Mouse (Mus musculus) limb, embryonic 11.5 days (tissue): ENCODE results near the gene Cubn. TPM values are rescaled to one million over a fixed set of nuclear protein-coding genes. Genes with fewer than 3 reads are reported as not detected.
A peak's percentile ranks its signal among the peaks of the same experiment; 100 is the strongest.

Experiments
- ATAC-seq: fragments of 200-750 bp; cut with Nextera tagmentation; 2 replicates; pipeline ENCODE4 v1.8.0; 2017; ENCODE audit warnings: low read depth; ENCODE audit not compliant: insufficient number of reproducible peaks, low FRiP score, low TSS enrichment
- DNase-seq: peaks from one replicate; pipeline ENCODE4 v3.0.0-alpha.2; 2015; ENCODE audit warnings: low spot score
- H3K27ac ChIP-seq: fragments of 300-500 bp; sonication (generic); replicated peaks from 2 replicates; pipeline ENCODE4 v1.5.1; 2014; ENCODE audit warnings: low read depth, mild to moderate bottlenecking, low read length
- H3K27me3 ChIP-seq: fragments of 300-500 bp; sonication (generic); 2 replicates; pipeline ENCODE4 v1.6.1; 2014; ENCODE audit warnings: mild to moderate bottlenecking, low read length, mixed read lengths; ENCODE audit not compliant: control insufficient read depth, insufficient read depth
- H3K36me3 ChIP-seq: fragments of 300-500 bp; sonication (generic); 2 replicates; pipeline ENCODE4 v1.6.1; 2014; ENCODE audit warnings: mild to moderate bottlenecking, low read length, moderate library complexity, mixed read lengths; ENCODE audit not compliant: control insufficient read depth, insufficient read depth
- H3K4me1 ChIP-seq: fragments of 300-500 bp; sonication (generic); 2 replicates; pipeline ENCODE4 v1.6.1; 2014; ENCODE audit warnings: low read length, mixed read lengths; ENCODE audit not compliant: control insufficient read depth, insufficient read depth
- H3K4me2 ChIP-seq: fragments of 300-500 bp; sonication (generic); 2 replicates; pipeline ENCODE4 v1.6.1; 2014; ENCODE audit warnings: low read depth, mild to moderate bottlenecking, moderate library complexity; ENCODE audit not compliant: severe bottlenecking
- H3K4me3 ChIP-seq: fragments of 300-500 bp; sonication (generic); 2 replicates; pipeline ENCODE4 v1.5.1; 2014; ENCODE audit warnings: low read depth, low read length
- H3K9ac ChIP-seq: fragments of 300-500 bp; sonication (generic); 2 replicates; pipeline ENCODE4 v1.6.1; 2014; ENCODE audit warnings: mild to moderate bottlenecking, low read length
- H3K9me3 ChIP-seq: fragments of 300-500 bp; sonication (generic); 2 replicates; pipeline ENCODE4 v1.6.1; 2016; ENCODE audit warnings: low read length; ENCODE audit not compliant: control insufficient read depth
- WGBS: fragments of 180-500 bp; shearing (Covaris S2); extraction: QIAGEN DNeasy Blood & Tissue Kit; methylation state at CpG from one replicate; pipeline ENCODE4 v1.1.7; 2014; 5-methylcytosine and 5-hydroxymethylcytosine counted together
- polyA plus RNA-seq: library from polyadenylated mRNA; unstranded; fragments of >200 nt; fragmentation: Nextera tagmentation; extraction: Ambion mirVana; gene quantifications from 2 replicates; pipeline ENCODE4 v1.2.1, GENCODE M21; 2014

The Cubn gene
- polyA plus RNA-seq, 1 experiment from 2014 or later = 0.03 TPM

GRCm38 (mm10) chr2:13372825-13373224 lies 118.8 kb downstream of the Cubn start:
- Histone ChIP-seq H3K27me3 (no peaks in the 10 kb centered on the region), H3K4me3 (no peak overlapping the region), H3K9ac (no peak overlapping the region), H3K4me2 (no peak overlapping the region), H3K27ac (no peak overlapping the region; the same call in 1 of the 2 replicates), H3K9me3 (no peaks in the 10 kb centered on the region), H3K4me1 (0 out of 2 replicates have a peak, but pooled peaks cover 3% of the 10 kb centered on the region), H3K36me3 (no peaks in the 10 kb centered on the region)
- WGBS = 42% methylated on average over 3 of the region's 3 CpGs
- no peak for DNase-seq
- 0 out of 2 replicates have a peak, but pooled peaks have one; percentile 2 for ATAC-seq

DNA sequence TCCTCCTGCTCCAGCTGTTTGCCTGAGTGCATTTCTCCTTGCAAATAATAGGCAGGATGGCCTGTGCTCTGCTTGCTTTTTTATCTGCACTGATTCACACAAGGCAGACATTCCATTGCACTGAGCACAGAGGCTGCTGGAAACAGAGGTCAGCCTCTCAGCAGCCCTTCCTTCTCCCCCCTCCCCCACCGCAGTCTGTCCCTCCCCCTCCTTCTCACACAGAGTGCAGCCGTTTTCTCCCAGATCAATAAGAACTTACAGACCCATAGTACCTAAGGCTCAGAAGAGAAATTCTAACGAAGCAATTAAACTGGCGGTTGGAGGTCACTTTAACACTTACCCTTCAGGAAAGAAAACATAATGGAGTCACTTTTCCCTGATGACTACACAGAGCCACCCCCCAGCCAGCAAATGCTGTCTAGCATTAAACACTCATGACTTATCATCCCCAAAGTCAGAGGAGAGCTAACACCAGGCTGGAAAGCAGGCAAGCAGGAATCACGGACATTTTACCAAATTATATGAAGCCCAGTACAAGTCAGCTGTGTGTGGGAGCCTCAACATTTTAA lies 119.3 kb downstream of the Cubn start:
- H3K9me3 ChIP-seq = no peaks in the 10 kb centered on the region
- no peak overlapping the region for H3K9ac ChIP-seq
- H3K36me3 ChIP-seq = no peaks in the 10 kb centered on the region
- peak overlapping the region; percentile 5; the same call in 1 of the 2 replicates for H3K27ac ChIP-seq
- no peaks in the 10 kb centered on the region for H3K27me3 ChIP-seq
- H3K4me1 ChIP-seq = 0 out of 2 replicates have a peak, but pooled peaks cover 3% of the 10 kb centered on the region
- DNase-seq (peak; percentile 71), ATAC-seq (peak; percentile 90)
- H3K4me3 ChIP-seq = no peak overlapping the region
- H3K4me2 ChIP-seq = no peak overlapping the region
- WGBS = 0% methylated on average over 5 of the region's 5 CpGs

GRCm38 (mm10) chr2:13371797-13372170 lies 119.8 kb downstream of the Cubn start:
- 8% methylated on average over 4 of the region's 4 CpGs for WGBS

GRCm38 (mm10) chr2:13371072-13371796 lies 120.4 kb downstream of the Cubn start:
- no peak overlapping the region for H3K4me2 ChIP-seq
- no peaks in the 10 kb centered on the region for H3K9me3 ChIP-seq
- WGBS = 50% methylated on average over 10 of the region's 10 CpGs
- no peak overlapping the region for H3K9ac ChIP-seq
- no peak for DNase-seq
- 0 out of 2 replicates have a peak, but pooled peaks cover 3% of the 10 kb centered on the region for H3K4me1 ChIP-seq
- no peak overlapping the region for H3K4me3 ChIP-seq
- H3K36me3 ChIP-seq = no peaks in the 10 kb centered on the region
- ATAC-seq = no peak
- H3K27me3 ChIP-seq = no peaks in the 10 kb centered on the region
- 0 out of 2 replicates have a peak overlapping the region, but pooled peaks have one; percentile 5 for H3K27ac ChIP-seq

More at GRCm38 (mm10) chr2:13371797-13372170, 119.8 kb downstream of the Cubn start:
- H3K9me3 ChIP-seq = no peaks in the 10 kb centered on the region
- no peak overlapping the region for H3K9ac ChIP-seq
- 0 out of 2 replicates have a peak overlapping the region, but pooled peaks have one; percentile 16 for H3K4me2 ChIP-seq
- ATAC-seq = peak; percentile 58
- no peaks in the 10 kb centered on the region for H3K36me3 ChIP-seq
- DNase-seq = no peak
- H3K27ac ChIP-seq = peak overlapping the region; percentile 5; the same call in 1 of the 2 replicates
- no peaks in the 10 kb centered on the region for H3K27me3 ChIP-seq
- 0 out of 2 replicates have a peak, but pooled peaks cover 3% of the 10 kb centered on the region for H3K4me1 ChIP-seq
- no peak overlapping the region for H3K4me3 ChIP-seq

GRCm38 (mm10) chr2:13370556-13370955 lies 121.1 kb downstream of the Cubn start:
- ATAC-seq (no peak), DNase-seq (no peak)
- H3K4me3 ChIP-seq = no peak overlapping the region
- H3K4me2 ChIP-seq = no peak overlapping the region
- H3K9ac ChIP-seq = no peak overlapping the region
- no peak overlapping the region for H3K27ac ChIP-seq
- no peaks in the 10 kb centered on the region for H3K36me3 ChIP-seq
- H3K9me3 ChIP-seq = no peaks in the 10 kb centered on the region
- H3K27me3 ChIP-seq = no peaks in the 10 kb centered on the region
- H3K4me1 ChIP-seq = 0 out of 2 replicates have a peak, but pooled peaks cover 3% of the 10 kb centered on the region
- 30% methylated on average over 2 of the region's 2 CpGs for WGBS

DNA sequence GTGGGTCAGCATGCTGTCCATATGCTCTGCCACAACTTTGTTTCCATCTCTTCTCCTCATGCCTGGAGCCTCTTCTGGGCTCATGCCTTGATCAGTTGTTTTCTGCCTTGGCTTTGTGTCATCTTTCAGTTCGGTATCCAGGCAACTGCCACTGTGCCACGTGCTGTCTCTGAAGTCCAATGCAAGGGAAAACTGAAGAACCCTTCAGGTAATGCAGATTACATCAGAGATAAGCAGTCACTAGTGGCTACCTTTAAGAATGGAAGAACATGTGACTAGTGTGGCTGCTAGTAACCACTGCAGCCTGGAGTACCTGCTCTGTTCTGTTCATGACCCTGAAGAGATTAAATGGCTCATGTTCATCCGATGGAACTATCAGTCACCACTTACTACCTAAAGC lies 123.1 kb downstream of the Cubn start:
- no peak overlapping the region for H3K4me3 ChIP-seq
- 76% methylated on average over 3 of the region's 3 CpGs for WGBS
- ATAC-seq = no peak
- no peak overlapping the region for H3K4me2 ChIP-seq
- H3K9me3 ChIP-seq = no peaks in the 10 kb centered on the region
- H3K36me3 ChIP-seq = no peaks in the 10 kb centered on the region
- 0 out of 2 replicates have a peak, but pooled peaks cover 3% of the 10 kb centered on the region for H3K4me1 ChIP-seq
- no peak for DNase-seq
- no peak overlapping the region for H3K27ac ChIP-seq
- H3K9ac ChIP-seq = no peak overlapping the region
- no peaks in the 10 kb centered on the region for H3K27me3 ChIP-seq

- H3K4me2 ChIP-seq = no peak overlapping the region
- no peak overlapping the region for H3K27ac ChIP-seq
- no peaks in the 10 kb centered on the region for H3K27me3 ChIP-seq
- DNase-seq = no peak
- no peaks in the 10 kb centered on the region for H3K4me1 ChIP-seq
- ATAC-seq = no peak
- no peaks in the 10 kb centered on the region for H3K36me3 ChIP-seq
- H3K9me3 ChIP-seq = no peaks in the 10 kb centered on the region
- no peak overlapping the region for H3K9ac ChIP-seq
- 68% methylated on average over 7 of the region's 7 CpGs for whole genome bisulfite sequencing
- no peak overlapping the region for H3K4me3 ChIP-seq
Observed at GRCm38 (mm10) chr2:13357885-13358552, 133.6 kb downstream of the Cubn start.

DNA sequence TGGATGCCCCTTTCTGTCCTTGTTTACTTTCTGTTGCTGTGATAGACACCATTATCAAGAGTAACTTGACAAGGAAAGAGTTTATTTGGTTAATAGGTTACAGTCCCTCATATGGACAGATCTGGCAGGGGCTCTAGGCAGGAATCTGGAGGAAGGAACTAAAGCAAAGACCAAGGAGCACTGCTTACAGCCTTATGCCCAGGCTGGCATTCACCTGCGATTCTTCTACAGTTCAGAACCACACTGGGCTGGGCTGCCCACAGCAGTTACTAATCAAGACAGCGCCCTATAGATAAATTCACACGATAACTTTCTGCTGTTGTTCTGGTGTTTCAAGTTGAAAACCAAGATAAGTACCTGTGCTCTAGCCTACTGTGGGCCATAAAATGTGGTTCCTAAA lies 138.8 kb downstream of the Cubn start:
- H3K27me3 ChIP-seq = no peaks in the 10 kb centered on the region
- no peak overlapping the region for H3K27ac ChIP-seq
- H3K9ac ChIP-seq = no peak overlapping the region
- H3K4me3 ChIP-seq = no peak overlapping the region
- no peaks in the 10 kb centered on the region for H3K4me1 ChIP-seq
- DNase-seq = no peak
- H3K36me3 ChIP-seq = no peaks in the 10 kb centered on the region
- no peak overlapping the region for H3K4me2 ChIP-seq
- H3K9me3 ChIP-seq = no peaks in the 10 kb centered on the region
- no peak for ATAC-seq
- 92% methylated on average over 3 of the region's 3 CpGs for WGBS
